Mouse (Mus musculus): Measurements from ENCODE around the gene Ubl3. TPM values are rescaled to one million over a fixed set of nuclear protein-coding genes. Genes with fewer than 3 reads are reported as not detected.

The Ubl3 gene
- total RNA-seq, 1 experiment from 2014 or later, result 268 TPM

Other genes with a start within 250 kb of the Ubl3 start
- 18.7 to 39.0 TPM (median 26.6 TPM) in 3 replicates for gene Slc7a1, start 152.9 kb downstream of the Ubl3 start, total RNA-seq (2017)

Data from monocyte, adult 5-6 weeks (primary cell).